Mouse (Mus musculus) erythroid progenitor cell, adult 5-6 weeks (primary cell): ENCODE results near the gene Cryaa. TPM values are rescaled to one million over a fixed set of nuclear protein-coding genes. Genes with fewer than 3 reads are reported as not detected.
"Not testable (repeated sequence)": the region's sequence is repeated elsewhere in the genome, so short reads cannot be mapped to it uniquely, and the experiment has no call there.

Experiments
- ATAC-seq: replicated peaks from 2 replicates; pipeline ENCODE4 v1.8.0; 2016; ENCODE audit warnings: moderate number of reproducible peaks, mild to moderate bottlenecking, moderate TSS enrichment, inconsistent platforms; ENCODE audit not compliant: poor library complexity, low FRiP score, severe bottlenecking
- total RNA-seq, 2 experiments: library from RNA; stranded (forward) in 1 of 2; stranded (reverse) in 1 of 2; fragments of 150-400 nt in 1 of 2; fragments of 186-747, 209-891 nt in 1 of 2; gene quantifications; 2 replicates each; pipeline versions ENCODE4 v1.2.3 to v1.2.4; 2015 to 2017; ENCODE audit warnings: low replicate concordance in 2 of 2

Gene Cryaa
- total RNA-seq, 2 experiments from 2014 or later, result not detected

DNA sequence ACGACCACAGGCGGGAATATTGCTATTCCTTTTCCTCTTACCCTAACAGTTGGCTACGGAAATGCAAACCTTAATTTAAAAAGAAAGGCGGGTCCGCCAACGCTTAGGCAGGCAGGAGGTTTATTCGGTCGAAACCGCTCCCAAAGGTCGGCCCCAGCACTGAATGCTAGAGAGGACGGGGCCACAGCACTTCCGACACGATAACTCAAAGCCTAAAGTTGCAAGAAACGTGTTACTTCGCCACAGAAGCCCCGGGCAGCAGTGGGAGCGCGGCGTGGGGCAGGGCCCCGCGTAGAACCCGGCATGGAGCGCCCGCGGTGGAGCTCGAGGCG lies 19.5 kb upstream of the Cryaa start:
- ATAC-seq, result 0 out of 2 replicates have a peak, but pooled peaks have one; percentile 5

DNA sequence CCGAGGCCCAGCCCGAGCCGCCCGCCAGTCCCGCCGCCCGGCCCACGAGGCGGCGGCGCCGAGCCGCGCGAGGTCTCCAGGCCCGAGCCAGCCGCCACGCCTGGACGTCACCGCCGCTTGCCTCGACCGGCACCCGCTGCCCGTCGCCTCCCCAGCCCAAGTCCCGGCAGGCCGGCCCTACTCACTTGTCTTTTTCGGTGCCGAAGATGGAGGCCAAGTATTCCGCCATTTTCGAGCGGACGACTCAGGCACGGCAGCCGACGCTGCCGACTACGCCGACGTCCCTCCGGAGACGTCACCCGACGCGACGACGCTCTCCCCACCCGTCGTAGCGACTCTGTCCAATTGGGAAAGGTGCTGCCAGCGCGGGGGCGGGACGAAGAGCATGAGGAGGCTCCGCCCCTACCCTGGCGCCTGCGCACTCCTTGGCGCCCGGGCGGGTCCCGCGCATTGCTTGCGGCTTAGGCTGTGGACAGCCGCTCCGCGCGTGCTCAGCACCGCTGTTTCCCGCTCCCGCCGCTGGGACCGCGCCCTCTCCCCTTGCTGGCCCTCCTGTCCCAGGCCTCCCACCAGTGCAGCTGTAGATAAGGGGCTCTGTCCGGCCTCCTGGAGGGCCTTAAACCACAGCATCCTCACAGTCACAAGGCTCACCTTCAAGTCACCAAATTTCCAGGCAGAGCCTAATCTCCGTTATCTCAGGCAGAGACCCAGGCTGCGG lies 19.0 kb upstream of the Cryaa start, which contains the start of gene U2af1:
Gene U2af1, minus strand, starts transcription at position 425 of the 718 bp plus-strand sequence.
- ATAC-seq, result peak; percentile 99

DNA sequence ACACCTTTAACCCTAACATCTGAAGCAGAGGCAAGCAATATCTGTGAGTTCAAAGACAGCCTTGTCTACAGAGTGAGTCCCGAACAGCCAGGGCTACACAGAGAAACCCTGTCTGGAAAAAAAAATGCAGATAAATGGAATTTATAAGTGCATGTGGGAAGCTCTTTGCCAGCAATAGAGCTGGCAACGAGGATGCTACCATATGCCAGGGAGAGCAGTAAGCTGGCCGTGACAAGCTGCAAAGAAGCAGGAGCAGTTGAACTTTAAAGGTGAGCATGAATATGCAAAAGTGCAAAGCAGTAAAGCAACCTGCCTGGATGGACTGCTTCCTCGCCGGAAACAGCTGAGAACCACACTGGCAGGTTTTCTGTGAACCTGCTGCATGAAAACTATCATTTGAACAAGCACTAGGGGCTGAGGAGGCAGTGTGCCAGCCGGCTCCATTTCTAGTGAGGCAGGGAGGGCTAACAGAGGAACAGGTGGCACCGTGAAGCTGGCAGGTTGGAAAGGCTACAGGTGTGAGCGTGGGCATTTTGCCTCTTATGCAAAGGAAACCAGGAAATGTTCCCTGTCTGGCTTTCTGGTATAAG lies 16.9 kb upstream of the Cryaa start:
- no peak for ATAC-seq

DNA sequence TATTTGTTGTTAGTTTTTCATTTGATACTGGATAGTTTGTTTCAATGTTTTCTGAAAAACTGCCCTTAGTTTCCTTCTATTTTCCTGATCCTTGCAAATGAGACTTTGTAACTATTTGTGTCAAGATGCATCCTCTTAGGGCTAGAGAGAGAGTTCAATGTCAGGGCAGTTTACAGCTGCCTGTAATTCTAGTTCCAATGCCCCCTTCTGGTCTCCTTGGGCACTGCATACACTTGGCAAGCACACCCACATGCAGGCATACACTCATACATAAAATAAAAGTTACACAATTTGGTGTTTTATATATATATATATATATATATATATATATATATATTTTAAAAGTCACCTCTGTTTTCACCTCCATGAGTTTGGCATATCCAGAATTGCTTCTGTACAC lies 14.8 kb upstream of the Cryaa start:
- ATAC-seq, result no peak

DNA sequence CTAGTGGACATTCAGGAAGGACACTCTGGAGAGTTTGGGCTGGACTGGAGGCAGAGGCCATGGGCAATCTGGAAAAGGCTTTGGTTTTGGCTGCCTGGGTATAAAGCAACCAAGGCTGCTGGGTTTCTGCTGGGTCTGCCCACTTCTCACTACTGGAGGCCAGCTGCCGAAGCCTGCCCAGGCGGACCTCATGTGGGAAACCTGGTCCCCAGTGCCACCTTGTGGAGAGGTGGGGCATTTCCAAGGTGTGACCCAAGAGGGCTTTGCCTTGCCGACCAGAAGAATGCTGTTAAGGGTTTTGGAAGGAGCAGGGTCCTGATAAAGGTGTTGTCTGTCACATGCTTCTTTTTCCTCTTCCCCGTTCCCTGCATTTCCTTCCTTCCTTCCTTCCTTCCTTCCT lies 12.8 kb upstream of the Cryaa start:
- ATAC-seq, result peak; percentile 82

DNA sequence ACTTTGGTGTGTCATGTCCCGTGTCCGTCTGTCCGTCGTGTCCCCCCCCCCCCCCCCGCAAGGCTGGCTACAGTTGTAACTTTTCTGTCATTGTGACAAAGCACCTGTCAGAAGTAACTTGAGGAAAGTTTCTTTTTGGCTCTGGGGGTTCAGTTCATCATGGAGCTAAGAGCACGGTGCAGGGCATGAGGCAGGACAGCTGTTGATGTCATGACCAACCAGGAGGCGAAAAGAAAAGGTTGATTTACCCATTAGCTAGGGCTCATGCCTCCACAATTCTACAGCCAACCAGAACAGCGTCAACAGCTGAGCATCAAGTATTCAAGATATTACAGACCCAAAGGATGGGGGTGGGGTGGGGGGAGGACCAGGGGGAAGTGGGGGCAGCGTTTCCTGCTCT lies 9.3 kb upstream of the Cryaa start:
- no peak for ATAC-seq

DNA sequence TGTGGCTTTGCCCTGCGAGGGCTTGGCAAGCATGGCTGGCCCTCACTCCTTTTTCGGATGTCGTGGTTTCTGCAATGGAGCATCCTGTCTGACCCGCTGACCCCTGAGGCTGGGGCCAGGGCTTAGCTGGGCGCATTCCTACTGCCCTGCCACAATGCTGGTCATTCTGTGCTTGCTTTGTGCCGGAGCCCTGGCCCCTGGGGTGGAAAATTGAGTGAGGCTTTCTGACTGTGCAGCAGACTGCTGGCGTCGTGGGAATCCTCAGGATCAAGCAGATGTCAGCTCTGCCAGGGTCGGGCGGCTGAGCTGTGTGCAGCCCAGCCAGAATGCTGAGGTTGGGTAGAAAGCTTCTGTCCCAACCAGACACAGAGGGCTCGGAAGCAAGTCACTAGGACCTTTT lies 7.4 kb upstream of the Cryaa start:
- no peak for ATAC-seq

DNA sequence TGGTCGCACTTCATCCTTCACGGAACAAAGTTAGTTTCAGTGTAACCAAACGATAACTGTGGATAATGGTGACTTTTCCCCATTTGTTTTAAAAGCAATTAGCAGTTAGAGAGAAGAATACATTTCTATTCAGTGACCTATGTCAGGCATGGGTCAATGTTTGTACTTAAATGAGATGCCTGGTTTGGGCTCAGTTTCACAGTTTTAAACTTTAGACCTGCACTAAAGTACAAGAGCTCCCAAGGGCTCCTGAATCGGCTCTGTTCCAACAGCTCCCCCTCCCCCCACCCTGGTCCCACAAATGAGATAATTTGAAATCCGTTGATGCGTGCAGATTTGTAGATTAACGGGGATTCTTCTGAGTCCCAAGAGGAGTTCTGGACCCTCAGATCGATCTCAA lies 5.9 kb upstream of the Cryaa start:
- no peak for ATAC-seq

DNA sequence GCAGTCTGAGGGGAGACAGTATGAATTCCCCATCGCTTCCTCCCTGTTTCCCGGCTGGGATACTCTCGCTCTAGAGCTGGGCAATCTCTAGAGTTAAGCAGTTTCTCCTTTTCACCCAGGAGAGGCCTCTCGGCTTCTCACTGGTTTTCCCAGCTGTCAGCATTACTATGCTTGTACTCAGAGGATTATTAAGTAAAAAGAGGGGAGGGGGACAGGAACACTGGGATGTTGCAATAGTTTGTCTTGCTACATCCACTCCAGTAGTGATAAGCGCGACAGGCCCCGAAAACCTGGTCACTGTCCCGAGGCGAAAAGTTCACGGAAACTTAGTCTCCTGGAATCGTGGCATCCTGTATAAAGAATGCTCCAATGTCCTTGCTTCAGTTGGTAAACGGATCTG lies 5.3 kb upstream of the Cryaa start:
- no peak for ATAC-seq

DNA sequence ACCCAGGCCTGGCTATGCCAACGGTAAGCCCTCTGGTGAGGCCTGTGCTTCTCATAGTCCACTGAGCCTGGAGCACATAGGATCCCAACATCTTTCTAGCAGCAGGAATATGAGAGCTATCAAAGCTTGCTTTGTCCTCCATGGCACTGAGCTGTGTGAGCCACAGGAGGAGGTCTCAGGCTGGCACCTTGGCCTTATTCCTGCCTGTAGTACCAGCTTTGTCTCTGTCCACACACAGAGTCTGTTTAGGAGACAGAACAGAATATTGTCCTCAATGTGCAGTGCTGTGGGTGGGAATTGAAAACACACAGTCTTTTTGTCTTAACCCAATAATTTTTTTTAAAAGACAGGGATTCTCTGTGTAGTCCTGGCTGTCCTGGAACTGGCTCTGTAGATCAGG lies 3.2 kb upstream of the Cryaa start:
- no peak for ATAC-seq

DNA sequence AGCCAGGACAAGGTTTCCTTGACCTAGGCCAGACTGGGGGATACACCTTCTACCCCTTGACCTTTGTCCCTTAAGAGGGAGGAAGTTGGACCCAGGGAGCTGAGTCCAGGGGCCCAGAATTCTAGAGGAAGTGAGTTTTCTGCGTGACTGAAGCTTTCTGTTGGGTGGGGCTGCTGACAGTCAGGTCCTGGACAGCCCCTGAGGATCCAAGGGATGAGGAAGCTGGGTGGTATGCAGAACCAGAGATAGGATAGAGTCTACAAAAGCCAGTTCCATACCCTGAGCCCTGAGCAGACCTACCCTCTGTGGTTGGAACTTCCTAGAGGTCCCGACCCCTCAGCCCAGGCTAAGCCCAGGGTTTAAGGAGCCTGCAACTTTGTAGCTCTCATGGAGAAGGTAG lies 2.8 kb downstream of the Cryaa start:
- no peak for ATAC-seq

DNA sequence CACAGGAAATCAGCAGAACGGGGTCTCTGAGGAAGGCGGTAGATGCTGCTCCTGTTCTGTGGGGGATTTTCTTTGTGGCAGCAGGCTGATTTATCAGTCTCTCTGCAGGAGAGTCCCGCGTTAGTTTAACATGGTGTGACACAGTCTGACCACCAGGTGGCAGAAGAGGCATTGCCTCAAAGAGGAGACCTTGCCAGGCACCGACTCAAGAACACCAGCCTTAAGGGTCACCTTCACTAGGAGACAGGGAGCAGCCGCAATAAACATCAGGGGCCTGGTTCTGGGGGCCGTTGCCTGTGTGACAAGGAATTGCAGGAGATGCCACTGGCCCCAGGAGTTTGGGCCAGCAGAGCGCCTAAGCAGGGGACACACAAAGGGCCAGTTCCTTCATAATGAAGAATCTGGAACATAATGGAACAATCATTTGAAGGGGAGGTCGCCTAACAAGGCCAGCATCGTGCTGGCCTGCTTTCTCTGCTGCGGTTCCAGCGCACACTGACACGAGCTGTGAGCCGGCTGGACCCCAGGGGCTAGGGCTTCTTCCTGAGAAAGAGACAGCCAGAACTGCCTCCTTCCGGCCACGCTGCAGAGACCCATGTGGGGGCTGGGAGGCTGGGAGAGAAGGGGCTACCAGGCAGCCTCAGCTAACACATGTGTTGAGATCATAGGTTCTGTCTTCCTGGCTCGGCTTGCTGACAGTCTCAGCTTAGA lies 8.1 kb downstream of the Cryaa start:
- peak; percentile 80 for ATAC-seq

DNA sequence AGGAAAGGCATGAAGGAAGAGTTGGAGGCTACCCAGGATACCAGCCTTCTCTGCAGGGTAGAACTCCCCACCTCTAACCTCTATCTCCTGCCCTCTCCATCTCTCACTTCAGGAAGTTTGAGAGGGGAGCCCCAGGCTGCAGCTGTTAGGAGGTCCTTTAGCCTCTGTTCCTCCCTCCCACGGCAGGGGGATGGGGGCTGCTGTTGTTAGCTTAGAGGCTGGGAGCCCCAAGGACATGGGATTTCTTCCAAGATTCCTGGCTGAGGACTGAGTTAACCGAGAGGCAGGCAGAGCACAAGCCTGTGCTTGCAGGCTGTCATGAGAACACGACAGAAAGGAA lies 8.6 kb downstream of the Cryaa start:
- no peak for ATAC-seq

DNA sequence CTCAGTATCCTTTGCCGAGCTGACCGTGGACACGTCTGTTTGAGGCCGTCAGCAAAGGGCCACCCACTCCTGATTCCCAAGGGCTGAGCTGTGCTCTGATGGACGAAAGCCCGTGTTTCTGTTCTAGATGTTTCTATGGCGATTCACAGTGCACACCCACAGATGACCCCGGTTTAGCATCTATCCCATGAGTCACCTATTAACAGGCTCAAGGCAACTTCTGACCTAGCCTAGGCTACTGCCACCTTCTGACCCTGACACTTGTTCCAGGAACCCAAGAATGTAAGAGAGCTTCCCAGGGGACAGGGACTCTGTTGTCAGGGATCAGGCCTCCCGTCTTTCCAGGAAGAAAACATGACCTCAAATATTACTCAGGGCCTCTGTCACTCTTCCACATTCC lies 10.5 kb downstream of the Cryaa start:
- ATAC-seq, result no peak

DNA sequence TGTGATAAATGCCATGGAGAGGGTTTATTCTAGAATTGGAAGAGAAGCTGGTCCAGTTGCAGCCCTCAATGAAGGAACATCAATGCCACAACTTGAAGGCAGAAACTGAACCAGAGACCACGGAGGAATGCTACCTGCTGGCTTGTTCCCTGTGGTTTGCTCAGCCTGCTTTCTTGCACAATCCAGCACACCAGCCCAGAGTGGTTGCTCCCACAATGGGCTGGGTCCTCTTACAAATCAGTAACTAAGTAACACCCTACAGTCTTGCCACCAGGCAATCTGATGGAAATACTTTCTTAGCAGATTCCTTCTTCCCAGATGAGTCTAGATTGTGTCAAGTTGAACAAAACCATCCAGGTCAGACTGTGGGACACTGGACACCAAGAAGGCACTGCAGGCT lies 12.0 kb downstream of the Cryaa start:
- no peak for ATAC-seq

DNA sequence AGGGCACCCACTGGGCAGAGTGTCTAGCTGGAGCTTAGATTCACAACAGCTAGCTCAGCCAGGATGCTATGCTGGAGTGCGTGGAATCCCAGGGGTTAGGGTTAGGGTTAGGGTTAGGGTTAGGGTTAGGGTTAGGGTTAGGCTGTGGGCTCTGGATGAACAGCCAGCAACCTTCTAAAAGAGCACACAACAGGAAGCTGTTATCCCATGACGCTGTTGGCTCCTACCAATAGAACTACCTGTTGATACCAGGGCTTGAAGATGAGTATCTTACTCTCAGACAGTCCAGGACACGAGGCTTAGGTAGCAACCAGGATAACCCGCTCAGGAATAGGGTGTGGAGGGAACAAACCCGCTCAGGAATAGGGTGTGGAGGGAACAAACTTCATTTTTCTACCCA lies 15.3 kb downstream of the Cryaa start:
- no peak for ATAC-seq

DNA sequence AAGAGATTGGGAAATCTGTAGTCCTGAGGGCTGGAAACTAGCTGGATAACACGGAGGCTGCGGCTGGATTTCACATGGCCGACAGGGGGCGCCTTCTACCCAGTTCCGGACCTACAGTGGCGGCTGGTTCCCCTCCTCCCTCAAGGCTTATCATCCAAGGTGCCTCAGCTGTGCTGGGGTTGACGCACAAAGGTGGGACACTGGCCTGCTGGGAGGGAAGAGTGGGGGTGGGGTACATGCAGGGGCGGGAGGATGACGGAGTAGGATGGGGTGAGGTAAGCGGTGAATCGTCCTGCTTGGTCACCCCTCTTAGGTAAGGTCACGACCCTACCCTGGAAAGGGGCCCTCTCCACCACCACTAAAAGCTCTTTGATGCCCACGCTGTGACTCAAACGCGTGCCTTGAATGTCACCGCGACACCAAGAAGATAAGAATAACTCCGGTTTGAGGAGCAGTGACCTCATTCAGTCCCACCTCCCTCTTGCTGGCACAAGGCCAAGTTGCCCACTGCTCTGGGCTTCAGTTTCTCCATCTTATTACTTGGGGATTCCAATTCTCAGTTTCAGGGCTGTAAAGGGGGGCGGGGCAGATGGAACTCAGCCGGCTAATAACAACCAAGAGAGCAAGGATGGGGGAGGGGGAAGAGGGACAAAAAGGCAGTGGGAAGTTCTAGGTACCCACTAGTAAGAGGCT lies 15.9 kb downstream of the Cryaa start:
- ATAC-seq, result no peak

DNA sequence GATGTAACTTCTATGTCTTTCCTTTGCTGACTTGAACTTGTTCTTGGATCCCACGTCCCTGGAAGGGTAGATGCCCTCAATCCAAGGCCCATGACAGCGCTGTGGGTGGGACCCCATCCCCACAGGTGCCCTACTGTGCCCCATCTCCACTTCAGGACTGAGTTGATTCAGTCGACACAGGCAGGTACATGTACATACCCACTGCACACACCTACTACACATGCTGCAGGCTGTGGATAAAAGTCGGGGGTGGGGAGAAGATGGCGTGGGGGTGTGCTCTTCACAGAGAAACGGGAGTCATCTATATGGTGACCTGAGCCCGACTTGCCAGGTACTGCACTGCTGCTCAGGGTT lies 16.4 kb downstream of the Cryaa start:
- no peak for ATAC-seq

DNA sequence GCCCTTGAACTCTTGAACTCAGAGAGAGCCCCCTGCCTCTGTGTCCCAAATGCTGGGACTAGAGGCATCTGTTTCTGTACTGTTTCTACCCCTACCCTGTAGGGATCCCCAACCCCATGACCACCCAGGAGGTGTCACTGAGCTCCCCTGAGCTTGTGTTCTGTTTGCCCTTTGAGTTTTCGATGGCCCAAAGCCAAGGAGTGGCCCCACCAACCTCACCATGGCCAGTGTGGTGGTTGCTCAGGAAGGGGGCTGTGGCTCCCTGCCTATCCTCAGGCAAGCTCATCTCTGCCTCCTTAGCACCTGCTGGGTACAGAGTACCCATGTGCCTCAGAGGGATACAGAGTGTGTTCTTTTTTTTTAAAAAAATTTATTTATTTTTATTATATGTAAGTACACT lies 17.3 kb downstream of the Cryaa start:
- ATAC-seq, result no peak

DNA sequence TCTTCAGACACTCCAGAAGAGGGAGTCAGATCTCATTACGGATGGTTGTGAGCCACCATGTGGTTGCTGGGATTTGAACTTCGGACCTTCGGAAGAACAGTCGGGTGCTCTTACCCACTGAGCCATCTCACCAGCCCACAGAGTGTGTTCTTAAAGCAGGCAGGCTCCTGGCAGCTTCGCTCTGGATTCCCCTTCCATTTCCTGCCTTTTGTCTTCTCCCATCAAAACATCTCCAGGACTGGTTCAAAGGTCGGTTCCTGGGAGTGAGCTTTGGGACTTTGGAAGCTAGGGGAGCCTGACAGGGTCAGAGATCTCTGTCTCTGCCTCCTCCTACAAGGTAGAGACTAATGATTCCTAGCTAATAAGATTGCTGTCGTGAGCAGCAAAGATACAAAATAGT lies 17.7 kb downstream of the Cryaa start:
- not testable (repeated sequence) for ATAC-seq

DNA sequence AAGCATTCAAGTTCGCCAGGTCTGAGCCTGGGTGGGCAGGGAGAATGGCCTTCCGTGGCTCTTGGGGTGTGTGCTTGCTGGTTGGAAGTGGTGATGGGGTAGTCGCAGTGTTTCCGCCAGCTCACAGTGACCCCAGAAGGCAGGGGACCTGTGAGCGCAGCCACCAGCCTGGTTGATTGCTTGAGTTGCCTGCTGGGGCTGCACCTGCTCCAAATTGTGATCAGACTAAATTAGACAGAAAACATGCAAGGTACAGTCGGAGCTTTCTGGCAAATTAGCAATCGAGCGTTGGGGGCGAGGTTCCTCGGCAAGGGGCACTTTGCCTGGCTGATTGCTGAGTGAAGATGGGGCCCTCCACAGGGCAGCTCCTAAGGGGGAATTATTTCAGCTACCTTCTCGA lies 20.7 kb downstream of the Cryaa start:
- ATAC-seq, result no peak
